ENCODE assay signal across 1 mouse cellular context in the genomic region with DNA sequence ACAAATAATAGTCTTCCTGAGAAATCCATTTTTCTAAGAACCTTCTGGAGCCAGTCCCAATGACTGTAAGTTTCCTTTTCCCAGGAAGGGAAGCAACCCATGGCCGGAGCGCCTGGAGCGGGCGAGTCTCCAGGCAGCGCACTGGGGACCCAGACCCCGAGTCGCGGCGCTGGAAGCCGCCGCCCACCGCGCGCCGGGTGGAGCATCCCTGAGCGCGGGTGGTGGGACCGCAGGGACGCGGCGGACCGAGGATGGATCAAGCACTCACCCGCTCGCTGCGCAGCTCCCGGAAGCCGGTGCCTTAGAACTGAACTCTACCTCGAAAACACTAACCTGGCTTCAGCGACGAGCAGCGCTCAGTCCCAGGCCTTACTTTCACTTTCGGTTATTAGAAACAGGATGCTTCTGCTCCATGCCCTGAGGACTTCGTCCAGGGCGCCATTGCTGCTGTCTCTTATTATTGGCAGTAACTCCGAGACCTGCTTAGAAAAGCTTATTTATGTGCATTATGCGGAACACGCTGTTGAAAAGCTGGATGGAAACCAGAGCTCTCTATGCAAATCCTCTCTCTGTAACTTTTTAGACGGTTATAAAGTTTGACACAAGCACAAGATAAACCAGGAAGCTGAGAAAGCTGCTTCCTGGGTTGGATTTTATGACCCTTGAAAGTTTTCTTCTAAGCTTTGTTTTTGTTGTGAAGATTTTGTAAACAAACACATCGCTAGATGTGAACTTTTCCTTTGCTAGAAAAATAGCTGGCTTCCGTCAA.
TF ChIP-seq lines count a peak whose summit lies in the region.

No protein-coding gene starts in this region.

TF ChIP-seq in CH12.LX, 34 proteins besides CTCF, POLR2A, EP300 and RAD21:
- TF ChIP-seq E2F4 (IDR thresholded peaks at IDR 0.05; ENCODE audit: insufficient replicate concordance, low read depth, low read length) (no peak), NRF1 (IDR thresholded peaks at IDR 0.05; ENCODE audit: low read depth, low read length) (peak; percentile 42; the same call in 1 of the 2 replicates), ELF1 (IDR thresholded peaks at IDR 0.05; ENCODE audit: low read depth, low read length) (peak; percentile 60; the same call in 1 of the 2 replicates), IRF4 (IDR thresholded peaks at IDR 0.05; ENCODE audit: low read depth, low read length) (peak; percentile 87), ZC3H11A (IDR thresholded peaks at IDR 0.05; ENCODE audit: low read depth, low read length) (no peak), NELFE (IDR thresholded peaks at IDR 0.05; ENCODE audit: low read depth, low read length) (peak; percentile 60; the same call in 1 of the 2 replicates), CHD1 (IDR thresholded peaks at IDR 0.05; ENCODE audit: low read depth, low read length) (no peak), KAT2A (IDR thresholded peaks at IDR 0.05; ENCODE audit: insufficient replicate concordance, low read length) (no peak), MYC (IDR thresholded peaks at IDR 0.05; ENCODE audit: low read depth, low read length) (0 out of 2 replicates have a peak, but pooled peaks have one; percentile 43), MXI1 (IDR thresholded peaks at IDR 0.05; ENCODE audit: low read depth, low read length) (peak; percentile 45; the same call in 1 of the 2 replicates), MAX (IDR thresholded peaks at IDR 0.05; ENCODE audit: low read length) (peak; percentile 91), UBTF (IDR thresholded peaks at IDR 0.05; ENCODE audit: low read depth, low read length) (no peak), HCFC1 (IDR thresholded peaks at IDR 0.05; ENCODE audit: low read depth, low read length) (peak; percentile 53), ETS1 (conservative IDR thresholded peaks at IDR 0.05; ENCODE audit: low read depth, low read length) (peak; percentile 58; the same call in 1 of the 2 replicates), USF2 (conservative IDR thresholded peaks at IDR 0.05; ENCODE audit: low read depth, low read length) (0 out of 2 replicates have a peak, but pooled peaks have one; percentile 20), USF1 (IDR thresholded peaks at IDR 0.05; ENCODE audit: low read depth, low read length) (no peak), TCF12 (IDR thresholded peaks at IDR 0.05; ENCODE audit: low read depth, low read length) (peak; percentile 61; the same call in 1 of the 2 replicates), TBP (conservative IDR thresholded peaks at IDR 0.05; ENCODE audit: low read depth, low read length) (0 out of 2 replicates have a peak, but pooled peaks have one; percentile 58), MEF2A (IDR thresholded peaks at IDR 0.05; ENCODE audit: borderline replicate concordance, low read depth, low read length) (no peak)
